Mouse (Mus musculus) brain, embryonic 14.5 days (tissue): ENCODE measurements around the gene Crybg1. TPM values are rescaled to one million over a fixed set of nuclear protein-coding genes. Genes with fewer than 3 reads are reported as not detected.
A peak's percentile ranks its signal among the peaks of the same experiment; 100 is the strongest.

Experiments
- DNase-seq: peaks from one replicate; pipeline ENCODE4 v3.0.0-alpha.2; 2011; ENCODE audit warnings: low read depth
- CTCF ChIP-seq: fragments of 200-500 bp; IDR thresholded peaks from 2 replicates; pipeline ENCODE4 v1.5.1; 2012; ENCODE audit warnings: inconsistent platforms, mild to moderate bottlenecking, moderate library complexity, borderline replicate concordance; ENCODE audit not compliant: insufficient read depth, insufficient read length; ENCODE audit errors: extremely low read depth
- POLR2A ChIP-seq: fragments of 200-500 bp; IDR thresholded peaks from 2 replicates; pipeline ENCODE4 v1.6.1; 2012; ENCODE audit warnings: mild to moderate bottlenecking, inconsistent platforms, borderline replicate concordance; ENCODE audit not compliant: poor library complexity, insufficient read depth, insufficient read length, severe bottlenecking; ENCODE audit errors: extremely low read depth
- polyA plus RNA-seq: library from polyadenylated mRNA; depleted of rRNA; stranded (reverse); fragments of >200 nt; gene quantifications from 2 replicates; pipeline ENCODE4 v1.2.3, GENCODE M21; 2012; rRNA removed

Crybg1 gene
- polyA plus RNA-seq = 0.25 and 0.36 TPM in 2 replicates

DNA sequence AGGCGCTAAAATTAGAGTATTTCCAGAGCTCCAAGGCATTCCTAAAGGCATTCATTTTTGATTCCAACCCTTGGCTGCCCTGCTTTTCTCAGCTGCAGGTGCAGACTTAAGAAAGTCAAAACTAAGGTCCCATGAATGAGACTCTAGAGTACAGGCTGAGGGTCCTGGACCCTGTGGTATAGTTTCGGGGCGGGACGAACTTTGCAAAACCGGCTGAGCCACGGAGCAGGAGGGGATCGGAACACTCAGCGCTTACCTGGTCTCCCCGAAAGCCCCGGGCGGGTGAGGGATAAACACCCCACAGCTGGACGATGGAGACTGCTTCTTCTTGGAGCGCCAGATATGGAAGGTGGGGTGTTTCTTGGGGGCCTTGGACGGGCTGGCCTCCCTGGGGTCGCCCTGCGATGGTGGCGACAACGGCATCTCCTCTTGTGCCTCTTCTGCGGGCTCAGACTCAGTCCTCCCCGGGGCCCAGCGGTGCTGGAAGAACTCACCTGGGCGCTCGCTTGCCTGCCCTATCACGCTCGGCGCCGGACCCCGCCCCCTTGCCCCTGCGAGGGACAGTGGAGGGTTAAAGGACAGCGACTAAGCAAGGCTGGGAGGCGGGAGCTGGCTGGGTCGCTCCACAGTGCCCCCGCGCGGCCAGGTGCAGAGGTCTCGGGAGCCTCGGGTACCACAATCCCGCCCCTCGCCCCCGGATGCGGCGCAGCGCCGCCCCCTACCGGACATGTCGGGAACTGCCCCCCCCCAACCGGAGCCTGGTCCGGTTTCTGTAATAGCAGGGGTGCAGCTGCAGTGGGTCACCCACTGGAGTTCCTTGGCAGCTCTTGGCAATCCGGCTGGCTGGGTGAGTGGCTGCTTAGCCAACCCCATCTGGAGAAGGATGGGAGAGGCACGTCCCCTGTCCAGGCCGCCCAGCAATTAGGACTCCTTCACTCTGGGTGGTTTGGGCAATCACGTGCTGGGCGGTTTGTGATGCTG, at the start of gene Crybg1:
Crybg1 (minus strand) TSS at position 517 of the 981 bp plus-strand sequence.
- DNase-seq = peak; percentile 31
- TF ChIP-seq CTCF (peak; percentile 65), POLR2A (no peak)

DNA sequence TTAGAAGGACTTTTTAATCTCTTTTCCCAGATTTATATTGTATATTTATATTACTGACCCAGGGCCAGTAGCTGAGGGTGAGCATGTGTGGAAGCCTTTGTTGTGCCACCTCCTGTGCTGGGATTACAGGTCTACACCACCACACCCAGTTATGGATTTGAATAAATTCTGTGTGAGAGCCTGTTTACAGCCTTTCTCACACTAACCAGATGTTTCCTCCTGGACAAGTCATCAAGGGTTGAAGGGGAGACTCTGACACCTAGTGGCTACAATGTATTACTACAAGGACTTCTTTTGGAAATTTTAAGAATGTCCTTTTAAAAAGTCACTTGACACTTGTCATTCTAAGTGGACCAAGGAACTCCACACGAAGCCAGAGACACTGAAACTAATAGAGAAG, 28.7 kb upstream of the Crybg1 start:
- peak; percentile 71 for DNase-seq
- TF ChIP-seq CTCF (peak; percentile 51; the same call in 1 of the 2 replicates), POLR2A (no peak)

DNA sequence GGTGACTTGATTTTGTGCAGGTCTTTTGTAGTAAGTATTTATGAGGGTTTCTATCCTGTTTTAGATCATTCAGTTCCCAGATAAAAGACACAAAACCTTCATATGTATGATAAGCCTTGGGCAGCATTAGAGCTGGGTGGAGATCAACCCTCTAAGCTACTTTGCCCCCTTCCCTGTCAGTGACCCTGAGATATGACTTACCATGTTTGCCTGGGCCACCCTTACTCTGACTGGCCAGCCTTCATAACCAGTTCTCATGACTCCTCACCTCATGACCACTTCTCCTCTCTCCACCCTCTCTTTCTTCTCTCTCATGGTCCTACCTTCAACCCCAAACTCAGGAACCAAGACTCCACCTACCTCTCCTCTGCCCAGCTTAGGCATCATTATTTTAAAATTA, 27.9 kb upstream of the Crybg1 start:
- no peak for TF ChIP-seq POLR2A

DNA sequence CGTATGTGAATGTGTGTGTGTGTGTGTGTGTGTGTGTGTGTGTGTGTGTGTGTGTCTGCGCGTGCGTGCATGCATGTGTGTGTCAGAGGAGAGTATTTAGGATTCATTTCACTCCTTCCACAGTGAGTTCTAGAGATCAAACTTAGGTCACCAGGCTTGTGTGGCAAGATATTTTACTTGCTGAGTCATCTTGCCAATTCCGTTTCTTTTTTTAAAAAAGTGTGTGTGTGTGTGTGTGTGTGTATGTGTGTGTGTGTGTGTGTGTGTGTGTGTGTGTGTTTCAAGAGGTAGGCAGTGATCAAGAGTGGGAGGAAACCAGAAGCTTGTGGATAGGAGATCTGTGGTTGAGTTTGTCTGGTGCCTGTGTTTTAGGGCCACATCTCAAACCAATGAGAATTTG, 27.5 kb upstream of the Crybg1 start:
- DNase-seq = no peak
- no peak for TF ChIP-seq POLR2A

More for the DNA sequence above, 27.9 kb upstream of the Crybg1 start:
- DNase-seq = no peak

DNA sequence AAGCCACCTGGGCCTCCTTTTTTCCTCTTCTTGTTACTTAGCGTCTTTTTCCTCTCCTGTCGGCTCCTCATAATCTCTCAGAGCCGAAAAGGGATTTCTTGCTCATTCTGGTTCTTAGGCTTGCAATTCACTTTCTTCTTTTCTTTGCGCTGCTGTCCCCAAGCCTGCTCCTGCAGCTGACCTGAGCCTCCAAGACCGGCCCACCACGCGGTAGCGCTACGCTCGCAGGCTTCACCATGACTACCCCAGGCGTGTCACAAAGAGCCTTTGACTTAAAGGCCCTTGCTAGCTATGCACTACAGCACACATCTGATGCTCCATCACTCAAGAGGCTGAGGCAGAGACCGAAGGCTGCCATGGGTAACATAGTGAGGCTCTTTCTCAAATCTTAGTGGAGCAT, 21.5 kb upstream of the Crybg1 start:
- TF ChIP-seq CTCF = no peak
- no peak for TF ChIP-seq POLR2A
- DNase-seq = no peak

DNA sequence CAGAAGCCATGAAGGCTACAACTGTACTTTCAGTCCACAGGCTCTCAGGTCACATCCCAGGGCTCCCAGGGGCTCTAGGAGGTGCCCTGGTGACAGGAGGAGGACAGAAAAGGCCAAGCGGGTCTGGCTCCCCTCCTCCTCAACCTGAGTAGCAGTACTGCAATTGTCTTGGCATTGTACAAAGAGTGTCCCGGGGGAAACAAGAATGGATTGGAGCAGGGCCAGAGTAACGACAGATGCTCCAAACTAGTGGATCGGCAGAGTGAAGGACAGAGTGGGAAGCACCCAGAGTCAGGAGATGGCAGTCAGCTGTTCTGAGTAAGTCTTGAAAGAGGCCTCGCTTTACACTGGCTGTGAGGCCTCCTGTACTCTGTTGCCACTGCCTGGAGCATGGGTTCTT, 18.4 kb upstream of the Crybg1 start:
- TF ChIP-seq POLR2A (no peak), CTCF (no peak)
- peak; percentile 7 for DNase-seq

DNA sequence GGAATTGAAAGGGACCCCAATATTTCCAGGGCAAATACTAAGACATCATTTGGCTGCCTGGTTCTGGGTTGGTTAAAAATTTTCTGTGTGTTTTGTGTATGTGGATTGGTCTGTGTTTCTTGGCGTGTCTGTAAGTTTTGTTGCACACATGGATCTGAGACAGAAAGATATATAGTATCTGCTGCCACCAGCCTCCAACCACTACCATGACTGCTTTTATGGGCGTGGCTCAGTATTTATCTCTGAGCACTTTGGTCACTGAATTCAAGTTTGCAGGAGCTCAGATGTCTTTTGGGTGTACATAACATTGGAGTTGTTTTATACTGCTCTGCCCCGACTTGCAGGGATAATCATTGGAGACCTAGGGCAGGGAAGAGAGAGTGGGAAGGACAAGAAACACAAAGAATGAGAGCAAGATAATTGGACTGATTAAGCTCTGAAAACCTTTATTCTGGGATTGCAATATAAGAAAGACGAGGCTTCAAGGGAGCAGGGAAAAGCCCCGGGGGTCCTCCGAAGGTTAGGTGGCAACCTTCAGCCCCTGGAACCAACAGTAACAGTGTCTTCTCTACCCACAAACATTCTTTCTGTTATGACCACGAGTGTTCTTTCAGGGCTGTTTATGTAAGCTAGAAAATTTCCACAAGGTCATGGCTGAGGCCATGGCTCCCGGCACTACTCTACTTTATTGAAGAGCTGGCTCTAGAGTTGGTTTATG, 15.8 kb upstream of the Crybg1 start:
- no peak for DNase-seq
- TF ChIP-seq CTCF (no peak), POLR2A (no peak)

DNA sequence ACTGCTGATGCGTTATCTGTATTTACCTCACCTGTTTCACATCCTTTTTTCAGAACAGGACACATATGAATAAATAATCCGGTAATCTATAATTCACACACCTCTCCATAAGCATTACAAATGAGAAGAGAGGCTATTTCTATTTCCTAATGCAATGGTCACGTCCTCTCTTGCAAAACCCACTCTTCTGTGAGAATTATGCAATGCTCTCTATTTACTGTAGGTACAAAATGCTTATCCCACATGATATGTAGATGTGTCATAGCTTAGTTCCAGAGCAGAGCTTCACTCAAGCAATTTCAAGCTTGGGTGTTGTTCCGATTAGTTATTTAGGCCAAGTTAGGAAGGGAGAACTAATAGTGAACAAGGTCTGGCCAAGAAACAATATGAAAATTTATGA, 14.4 kb upstream of the Crybg1 start:
- TF ChIP-seq CTCF (no peak), POLR2A (no peak)
- DNase-seq = no peak

DNA sequence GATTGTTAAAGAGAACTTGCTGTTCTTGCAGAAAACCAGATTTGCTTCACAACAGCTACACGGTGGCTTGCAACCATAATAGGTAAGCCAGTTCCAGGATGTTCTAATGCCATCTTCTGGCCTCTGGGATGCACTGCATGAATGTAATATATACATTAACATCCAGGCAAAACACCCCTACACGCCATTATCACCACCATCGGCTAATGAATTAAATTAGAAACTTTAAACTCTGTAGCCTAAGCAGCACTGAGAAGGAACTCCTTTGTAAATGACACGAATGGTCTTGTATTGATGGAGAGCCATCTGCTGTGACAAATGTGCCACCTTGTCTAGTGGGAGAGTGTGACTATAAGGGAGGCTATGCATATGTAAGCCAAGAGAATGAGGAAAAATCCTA, 11.5 kb upstream of the Crybg1 start:
- DNase-seq = peak; percentile 70
- peak; percentile 46; the same call in 1 of the 2 replicates for TF ChIP-seq CTCF
- no peak for TF ChIP-seq POLR2A

DNA sequence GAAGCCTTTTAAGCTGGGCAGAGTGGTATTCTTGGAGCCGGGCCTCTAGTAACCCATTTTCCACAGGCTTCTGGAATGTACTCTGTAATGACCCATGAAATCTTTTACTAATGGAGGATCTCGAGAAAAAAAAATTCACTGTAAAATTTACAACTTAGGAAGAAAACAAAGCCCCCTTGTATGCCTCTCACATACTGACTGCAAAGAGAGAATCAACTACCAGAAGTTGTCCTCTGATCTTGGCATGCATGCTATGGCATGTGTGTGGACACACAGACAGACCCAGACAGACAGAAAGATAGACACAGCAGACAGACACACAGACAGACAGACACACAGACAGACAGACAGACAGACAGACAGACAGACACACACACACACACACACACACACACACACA, 8.8 kb upstream of the Crybg1 start:
- TF ChIP-seq POLR2A (no peak), CTCF (no peak)
- DNase-seq = no peak

DNA sequence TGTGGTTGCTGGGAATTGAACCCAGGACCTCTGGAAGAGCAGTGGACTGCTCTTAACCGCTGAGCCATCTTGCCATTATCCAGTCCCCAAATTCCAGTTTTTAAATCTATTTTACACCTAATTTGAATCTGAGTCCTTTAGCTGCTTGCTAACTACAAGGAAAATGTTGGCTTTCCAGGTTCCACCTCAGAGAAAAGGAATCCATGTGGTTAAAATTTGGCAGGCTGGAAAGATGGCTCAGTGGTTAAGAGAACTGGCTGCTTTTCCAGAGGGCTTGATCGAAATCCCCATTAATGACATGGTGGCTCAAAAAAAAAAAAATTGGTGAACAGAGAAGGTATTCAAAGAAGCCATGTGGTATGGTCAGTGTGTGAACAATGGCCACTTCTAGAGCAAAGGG, 1.8 kb upstream of the Crybg1 start:
- no peak for TF ChIP-seq POLR2A
- no peak for DNase-seq

DNA sequence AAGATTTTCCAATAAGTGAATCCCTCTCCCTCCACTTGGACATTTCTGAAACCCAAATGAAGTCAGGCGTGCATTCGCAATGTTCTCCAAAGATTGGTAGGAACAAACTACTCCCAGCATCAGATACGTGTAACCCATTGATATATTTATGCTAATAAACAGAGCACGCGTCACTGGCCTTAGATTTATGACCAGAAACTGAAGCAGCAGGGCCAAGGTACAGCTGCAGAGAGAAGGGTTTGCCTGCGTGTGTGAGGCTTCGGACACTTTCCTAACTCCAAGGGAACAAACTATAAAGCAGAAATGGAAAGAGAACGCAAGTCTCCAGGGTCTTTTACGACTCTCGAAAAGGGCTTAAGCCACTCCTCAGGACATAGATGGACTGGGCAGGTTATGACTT, 5.3 kb downstream of the Crybg1 start:
- TF ChIP-seq POLR2A (no peak), CTCF (no peak)
- no peak for DNase-seq

DNA sequence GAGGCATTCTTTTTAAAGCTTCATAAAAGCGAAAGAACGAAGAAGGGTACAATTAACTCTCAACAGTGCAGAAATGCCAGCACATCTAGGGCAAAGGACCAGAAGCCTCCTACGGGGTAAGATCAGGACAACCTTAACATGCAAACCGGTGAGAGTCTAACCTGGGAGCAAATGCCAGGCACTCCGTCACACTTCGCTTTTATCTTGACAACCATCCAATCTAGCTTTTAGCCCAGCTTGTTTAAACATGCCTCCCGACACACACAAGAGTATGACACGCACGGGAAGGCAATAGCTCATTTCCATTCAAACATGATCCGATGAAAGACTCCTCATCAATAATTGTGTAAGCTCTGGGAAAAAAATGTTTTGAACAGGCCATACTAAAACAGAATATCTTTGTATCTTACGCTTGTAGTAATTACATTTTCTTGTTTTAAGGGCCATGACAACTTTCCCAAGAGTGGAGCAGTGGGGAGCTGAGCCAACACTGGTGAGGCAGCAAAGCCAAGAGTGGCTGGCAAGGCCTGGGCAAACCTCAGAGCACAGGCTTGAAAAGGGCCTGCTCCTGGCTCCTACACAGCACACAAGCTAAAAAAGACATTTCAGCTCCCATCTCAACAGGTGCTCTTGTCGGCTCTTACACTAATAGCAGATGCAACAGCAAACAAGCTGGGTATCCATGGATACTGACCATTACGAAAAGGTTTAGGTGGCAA, 10.4 kb downstream of the Crybg1 start:
- TF ChIP-seq CTCF (no peak), POLR2A (no peak)
- DNase-seq = peak; percentile 23

DNA sequence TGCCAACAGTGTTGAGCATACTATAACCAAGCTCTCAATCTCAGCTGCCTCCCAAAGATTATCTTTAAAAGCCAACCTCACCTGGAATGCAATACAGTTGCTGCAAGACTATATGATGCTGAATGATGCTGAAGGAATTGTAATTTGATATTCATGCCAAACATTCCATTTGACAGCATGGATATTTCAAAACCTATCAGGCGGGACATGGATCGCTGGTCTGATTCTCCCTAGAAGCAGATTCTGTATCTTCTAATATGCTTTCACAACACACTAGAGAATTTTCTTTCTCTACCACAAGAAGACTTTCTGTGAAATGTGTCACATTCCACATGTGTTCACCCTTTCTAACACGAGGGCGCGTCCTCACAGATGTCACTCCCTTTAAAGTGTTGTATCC, 22.6 kb downstream of the Crybg1 start:
- DNase-seq = no peak
- no peak for TF ChIP-seq CTCF
- no peak for TF ChIP-seq POLR2A
